Mouse (Mus musculus): Measurements from ENCODE around the gene Lactb. TPM values are rescaled to one million over a fixed set of nuclear protein-coding genes. Genes with fewer than 3 reads are reported as not detected.
A peak's percentile ranks its signal among the peaks of the same experiment; 100 is the strongest.

The Lactb gene
- total and polyA plus RNA-seq, 3 experiments: 27.0 to 108 (median 36.9) TPM

- TF ChIP-seq CTCF (IDR thresholded peaks at IDR 0.05 in 2 of 3, conservative IDR thresholded peaks at IDR 0.05 in 1 of 3; ENCODE audit: control insufficient read depth in 1 of 3, insufficient read depth in 1 of 3, low read depth in 2 of 3, low read length in 3 of 3, poor library complexity in 1 of 3, severe bottlenecking in 1 of 3) (no peak), BHLHE40 (IDR thresholded peaks at IDR 0.05; ENCODE audit: borderline replicate concordance, low read depth, low read length) (no peak), POLR2A (IDR thresholded peaks at IDR 0.05; ENCODE audit: control insufficient read depth in 1 of 2, insufficient read depth in 1 of 2, low read depth in 1 of 2, low read length in 2 of 2, poor library complexity in 1 of 2) (peak in 1 of 2 experiments; percentile 32; a peak in 1 of 4 replicates)
Observed at GRCm38 (mm10) chr9:66915869-66916785, 59.2 kb downstream of the Lactb start (continued).

DNA sequence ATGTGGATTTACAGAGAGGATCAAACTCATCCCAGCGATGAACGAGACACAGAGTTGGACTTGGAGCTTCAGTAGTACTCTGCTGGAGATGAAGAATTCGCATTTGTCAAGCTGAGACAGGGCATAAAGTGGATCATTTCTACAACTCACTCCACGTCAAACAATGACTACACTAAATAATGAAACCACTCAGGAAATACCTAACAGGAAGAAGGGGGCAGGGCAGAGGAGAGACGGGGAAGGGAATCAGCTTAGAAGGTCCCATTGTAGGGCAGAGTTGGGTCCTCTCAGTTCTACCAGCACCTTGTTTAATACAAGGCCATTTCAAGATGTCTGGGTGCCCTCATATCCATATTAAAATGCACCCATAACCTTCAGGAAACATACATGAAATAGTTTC lies 59.9 kb downstream of the Lactb start:
- H3K4me1 ChIP-seq (ENCODE audit: control insufficient read depth in 1 of 2, insufficient read depth in 2 of 2, low read length in 2 of 2): peaks cover 39 to 41% of the 10 kb centered on the region in 2 experiments
- H3K4me3 ChIP-seq (ENCODE audit: control insufficient read depth in 1 of 2, insufficient read depth in 1 of 2, low read depth in 2 of 2, low read length in 2 of 2): peak overlapping the region in 1 of 2 experiments; percentile 39; a peak in 2 of 4 replicates
- peaks cover 42% of the 10 kb centered on the region for H3K79me2 ChIP-seq (ENCODE audit: control insufficient read depth, insufficient read depth, low read length, poor library complexity)
- H3K27me3 ChIP-seq (ENCODE audit: control insufficient read depth in 1 of 2, insufficient read depth in 2 of 2, low read length in 2 of 2): no peaks in the 10 kb centered on the region
- H3K27ac ChIP-seq (ENCODE audit: control insufficient read depth, low read depth, low read length): peak overlapping the region; percentile 99
- DNase-seq (ENCODE audit: low read depth, low spot score): peak; percentile 52
- H3K9me3 ChIP-seq (replicated peaks; ENCODE audit: insufficient read depth, low read length): no peaks in the 10 kb centered on the region
- peak overlapping the region; percentile 67 for H3K9ac ChIP-seq (ENCODE audit: control insufficient read depth, low read depth, low read length, poor library complexity, severe bottlenecking)
- TF ChIP-seq ETS1 (IDR thresholded peaks at IDR 0.05; ENCODE audit: low read depth, low read length) (peak; percentile 37; the same call in 1 of the 2 replicates), POLR2A (IDR thresholded peaks at IDR 0.05; ENCODE audit: control insufficient read depth in 1 of 2, insufficient read depth in 1 of 2, low read depth in 1 of 2, low read length in 2 of 2, poor library complexity in 1 of 2) (no peak), E2F4 (IDR thresholded peaks at IDR 0.05; ENCODE audit: borderline replicate concordance, low read depth, low read length) (no peak), TBP (IDR thresholded peaks at IDR 0.05; ENCODE audit: low read depth, low read length) (0 out of 2 replicates have a peak, but pooled peaks have one; percentile 18), RCOR1 (IDR thresholded peaks at IDR 0.05; ENCODE audit: low read depth, low read length) (no peak), CHD2 (IDR thresholded peaks at IDR 0.05; ENCODE audit: low read length) (no peak), ELF1 (IDR thresholded peaks at IDR 0.05; ENCODE audit: low read depth, low read length) (0 out of 2 replicates have a peak, but pooled peaks have one; percentile 11)
- H3K36me3 ChIP-seq (ENCODE audit: control insufficient read depth in 1 of 2, insufficient read depth in 2 of 2, low read length in 2 of 2): peaks cover 0 to 51% of the 10 kb centered on the region in 2 experiments; a peak in 2 of 4 replicates

GRCm38 (mm10) chr9:66914540-66914939 lies 60.7 kb downstream of the Lactb start:
- Histone ChIP-seq H3K27ac (ENCODE audit: control insufficient read depth, low read depth, low read length) (peak overlapping the region; percentile 99), H3K4me1 (ENCODE audit: control insufficient read depth in 1 of 2, insufficient read depth in 2 of 2, low read length in 2 of 2) (peaks cover 39 to 41% of the 10 kb centered on the region in 2 experiments), H3K9me3 (replicated peaks; ENCODE audit: insufficient read depth, low read length) (no peaks in the 10 kb centered on the region), H3K79me2 (ENCODE audit: control insufficient read depth, insufficient read depth, low read length, poor library complexity) (peaks cover 43% of the 10 kb centered on the region), H3K9ac (ENCODE audit: control insufficient read depth, low read depth, low read length, poor library complexity, severe bottlenecking) (no peak overlapping the region), H3K27me3 (ENCODE audit: control insufficient read depth in 1 of 2, insufficient read depth in 2 of 2, low read length in 2 of 2) (no peaks in the 10 kb centered on the region), H3K4me3 (ENCODE audit: control insufficient read depth in 1 of 2, insufficient read depth in 1 of 2, low read depth in 2 of 2, low read length in 2 of 2) (no peak overlapping the region), H3K36me3 (ENCODE audit: control insufficient read depth in 1 of 2, insufficient read depth in 2 of 2, low read length in 2 of 2) (peaks cover 0 to 51% of the 10 kb centered on the region in 2 experiments; a peak in 2 of 4 replicates)
- TF ChIP-seq MAFK (IDR thresholded peaks at IDR 0.05; ENCODE audit: borderline replicate concordance, low read depth, low read length) (no peak), TBP (IDR thresholded peaks at IDR 0.05; ENCODE audit: low read depth, low read length) (no peak), MYB (IDR thresholded peaks at IDR 0.05; ENCODE audit: low read depth, low read length) (peak; percentile 34; the same call in 1 of the 2 replicates), RAD21 (IDR thresholded peaks at IDR 0.05; ENCODE audit: low read depth, low read length) (no peak), TCF12 (IDR thresholded peaks at IDR 0.05; ENCODE audit: low read depth, low read length) (0 out of 2 replicates have a peak, but pooled peaks have one; percentile 4), ZMIZ1 (IDR thresholded peaks at IDR 0.05; ENCODE audit: low read depth, low read length) (no peak), ZKSCAN1 (IDR thresholded peaks at IDR 0.05; ENCODE audit: low read depth, low read length) (no peak), EP300 (IDR thresholded peaks at IDR 0.05; ENCODE audit: low read depth in 1 of 2, low read length in 2 of 2) (peak; percentile 57 to 64), POLR2A (IDR thresholded peaks at IDR 0.05; ENCODE audit: control insufficient read depth in 1 of 2, insufficient read depth in 1 of 2, low read depth in 1 of 2, low read length in 2 of 2, poor library complexity in 1 of 2) (no peak), ETS1 (IDR thresholded peaks at IDR 0.05; ENCODE audit: low read depth, low read length) (peak; percentile 54; the same call in 1 of the 2 replicates), NELFE (IDR thresholded peaks at IDR 0.05; ENCODE audit: low read depth, low read length) (no peak), MAZ (IDR thresholded peaks at IDR 0.05; ENCODE audit: low read depth, low read length) (no peak), GATA1 (IDR thresholded peaks at IDR 0.05; ENCODE audit: low read depth, low read length) (peak; percentile 48; the same call in 1 of the 2 replicates), ZC3H11A (IDR thresholded peaks at IDR 0.05; ENCODE audit: low read depth, low read length) (no peak)
- peak; percentile 35 for DNase-seq (ENCODE audit: low read depth, low spot score)
